In the genomic region with DNA sequence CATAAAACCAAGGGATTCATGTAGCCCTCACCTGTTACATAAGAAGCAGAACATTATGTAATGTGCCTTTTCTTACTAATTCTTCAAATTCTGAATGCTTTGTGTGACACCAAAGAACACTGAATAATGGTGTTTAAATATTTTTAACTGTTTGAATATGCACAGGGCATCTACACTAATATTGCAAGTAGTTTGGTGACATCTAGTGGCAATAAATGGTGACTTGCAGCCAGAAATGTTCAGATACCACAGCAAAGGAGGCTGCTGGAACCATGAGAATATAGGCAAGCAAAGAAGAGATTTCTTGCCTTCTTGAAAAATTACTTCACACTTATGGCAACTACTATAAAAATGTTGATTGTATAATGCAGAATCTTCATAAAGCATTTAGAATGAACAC, we compare ENCODE assay signal across 8 mouse cellular contexts.
DNase-seq lines count a peak whose midpoint lies in the region; ATAC-seq and TF ChIP-seq lines count a peak whose summit lies in the region.

No protein-coding gene starts in this region.

- TF ChIP-seq CTCF in liver, adult 2 months (IDR thresholded peaks at IDR 0.05; ENCODE audit: low read depth, low read length) = peak; percentile 55

- no peak overlapping the region for H3K9ac ChIP-seq in liver, adult 2 months (ENCODE audit: low read depth, low read length)
- H3K9ac ChIP-seq in forebrain, embryonic 13.5 days = no peak overlapping the region

- H3K27ac ChIP-seq in liver, adult 2 months (replicated peaks; ENCODE audit: insufficient read depth, low read depth, low read length) = no peak overlapping the region
- H3K27ac ChIP-seq in forebrain, embryonic 13.5 days = peak overlapping the region; percentile 63

- TF ChIP-seq POLR2A in liver, adult 2 months (IDR thresholded peaks at IDR 0.05; ENCODE audit: extremely low read depth, insufficient read depth, low read length) = no peak

- ATAC-seq in forebrain, embryonic 13.5 days = peak; percentile 71

- no peaks in the 10 kb centered on the region for H3K79me2 ChIP-seq in liver, adult 2 months (ENCODE audit: control insufficient read depth, insufficient read depth, low read length)

- no peak overlapping the region for H3K4me3 ChIP-seq in liver, adult 2 months (ENCODE audit: insufficient read depth, low read depth, low read length)
- H3K4me3 ChIP-seq in forebrain, embryonic 13.5 days = no peak overlapping the region

- DNase-seq in liver, adult 2 months (ENCODE audit: extremely low read depth, low read depth, low spot score) = peak; percentile 56
- DNase-seq in liver = no peak
- peak; percentile 23 for DNase-seq in R1 (ENCODE audit: low read depth, low spot score)
- peak; percentile 78 for DNase-seq in layer of hippocampus, adult 9-11 months
- no peak for DNase-seq in thymus, postnatal 25 days
- no peak for DNase-seq in thymus, postnatal 0 days (ENCODE audit: low spot score)
- no peak for DNase-seq in adrenal gland, postnatal 25 days

- H3K27me3 ChIP-seq in liver, adult 2 months (ENCODE audit: control insufficient read depth, insufficient read depth, low read length) = no peaks in the 10 kb centered on the region
- H3K27me3 ChIP-seq in forebrain, embryonic 13.5 days = no peaks in the 10 kb centered on the region

- H3K36me3 ChIP-seq in liver, adult 2 months (ENCODE audit: control insufficient read depth, insufficient read depth, low read length) = no peaks in the 10 kb centered on the region
- H3K36me3 ChIP-seq in forebrain, embryonic 13.5 days (ENCODE audit: poor library complexity, severe bottlenecking) = no peaks in the 10 kb centered on the region

- H3K4me1 ChIP-seq in liver, adult 2 months (ENCODE audit: control insufficient read depth, insufficient read depth, low read length) = no peaks in the 10 kb centered on the region
- H3K4me1 ChIP-seq in forebrain, embryonic 13.5 days = peaks cover 46% of the 10 kb centered on the region

- no peak overlapping the region for H3K4me2 ChIP-seq in forebrain, embryonic 13.5 days

- H3K9me3 ChIP-seq in forebrain, embryonic 13.5 days (replicated peaks) = no peaks in the 10 kb centered on the region

Comparison
In these comparisons a context has a peak if more than half of its experiments do, and no peak if none do; other contexts are left out.
1. DNase-seq: peak in liver, adult 2 months (single experiment), R1 (single experiment) and layer of hippocampus, adult 9-11 months (single experiment); none in liver (single experiment), thymus, postnatal 25 days (single experiment), thymus, postnatal 0 days (single experiment) and adrenal gland, postnatal 25 days (single experiment).